Mouse (Mus musculus): Measurements from ENCODE around the gene Bcas3.

Bcas3 gene

GRCm38 (mm10) chr11:85748891-85749290 is 395.9 kb downstream of the Bcas3 start:
- DNase-seq (ENCODE audit: low read depth, low spot score), result no peak

GRCm38 (mm10) chr11:85751171-85751570 is 398.2 kb downstream of the Bcas3 start:
- DNase-seq (ENCODE audit: low read depth, low spot score), result no peak

GRCm38 (mm10) chr11:85754631-85755502 is 401.9 kb downstream of the Bcas3 start:
- no peak for DNase-seq (ENCODE audit: low read depth, low spot score)

- DNase-seq (ENCODE audit: low read depth, low spot score), result no peak
Measured at GRCm38 (mm10) chr11:85755503-85756044, 402.6 kb downstream of the Bcas3 start.

GRCm38 (mm10) chr11:85758891-85759290 is 405.9 kb downstream of the Bcas3 start:
- no peak for DNase-seq (ENCODE audit: low read depth, low spot score)

- DNase-seq (ENCODE audit: low read depth, low spot score), result peak; percentile 61
Measured at GRCm38 (mm10) chr11:85759634-85760439, 406.9 kb downstream of the Bcas3 start.

GRCm38 (mm10) chr11:85760486-85761141 is 407.6 kb downstream of the Bcas3 start:
- peak; percentile 56 for DNase-seq (ENCODE audit: low read depth, low spot score)

GRCm38 (mm10) chr11:85761170-85761569 is 408.2 kb downstream of the Bcas3 start:
- DNase-seq (ENCODE audit: low read depth, low spot score), result no peak

GRCm38 (mm10) chr11:85763655-85764054 is 410.7 kb downstream of the Bcas3 start:
- DNase-seq (ENCODE audit: low read depth, low spot score), result no peak

- DNase-seq (ENCODE audit: low read depth, low spot score), result peak; percentile 28
Measured at GRCm38 (mm10) chr11:85766106-85766723, 413.2 kb downstream of the Bcas3 start.

GRCm38 (mm10) chr11:85766811-85767210 is 413.8 kb downstream of the Bcas3 start:
- no peak for DNase-seq (ENCODE audit: low read depth, low spot score)

GRCm38 (mm10) chr11:85769740-85770139 is 416.8 kb downstream of the Bcas3 start:
- no peak for DNase-seq (ENCODE audit: low read depth, low spot score)

- no peak for DNase-seq (ENCODE audit: low read depth, low spot score)
Measured at GRCm38 (mm10) chr11:85773391-85773790, 420.4 kb downstream of the Bcas3 start.

GRCm38 (mm10) chr11:85774707-85775106 is 421.7 kb downstream of the Bcas3 start:
- no peak for DNase-seq (ENCODE audit: low read depth, low spot score)

GRCm38 (mm10) chr11:85775492-85775891 is 422.5 kb downstream of the Bcas3 start:
- DNase-seq (ENCODE audit: low read depth, low spot score), result peak; percentile 27

- DNase-seq (ENCODE audit: low read depth, low spot score), result peak; percentile 18
Measured at GRCm38 (mm10) chr11:85776861-85777360, 423.9 kb downstream of the Bcas3 start.

GRCm38 (mm10) chr11:85777950-85778349 is 425.0 kb downstream of the Bcas3 start:
- no peak for DNase-seq (ENCODE audit: low read depth, low spot score)

- no peak for DNase-seq (ENCODE audit: low read depth, low spot score)
Measured at GRCm38 (mm10) chr11:85780303-85780702, 427.3 kb downstream of the Bcas3 start.

GRCm38 (mm10) chr11:85786113-85786718 is 433.2 kb downstream of the Bcas3 start:
- DNase-seq (ENCODE audit: low read depth, low spot score), result no peak

- no peak for DNase-seq (ENCODE audit: low read depth, low spot score)
Measured at GRCm38 (mm10) chr11:85789750-85790149, 436.8 kb downstream of the Bcas3 start.

GRCm38 (mm10) chr11:85790267-85790666 is 437.3 kb downstream of the Bcas3 start:
- no peak for DNase-seq (ENCODE audit: low read depth, low spot score)

Data from skeletal muscle tissue, adult 2 months (tissue).